ENCODE assay signal across 16 mouse cellular contexts in genomic region chr9:27302291-27302690, GRCm38 (mm10). TPM values are rescaled to one million over a fixed set of nuclear protein-coding genes. Genes with fewer than 3 reads are reported as not detected.
DNase-seq lines count a peak whose midpoint lies in the region; ATAC-seq and TF ChIP-seq lines count a peak whose summit lies in the region.
"Had no signal": no experiment of that assay in that cellular context is flagged by ENCODE, and none has a peak within 500 bp of the region (broad histone marks: within the 10 kb centered on the region; RNA-seq: fewer than 3 reads in every experiment).

No protein-coding gene starts in this region.

- H3K36me3 ChIP-seq in neural tube, embryonic 12.5 days: no peaks in the 10 kb centered on the region
- H3K36me3 ChIP-seq in hindbrain, postnatal 0 days (ENCODE audit: insufficient read depth, low read length): no peaks in the 10 kb centered on the region
- H3K36me3 ChIP-seq: liver, embryonic 15.5 days had no signal

- no peak overlapping the region for H3K9ac ChIP-seq in neural tube, embryonic 12.5 days
- no peak overlapping the region for H3K9ac ChIP-seq in hindbrain, postnatal 0 days (replicated peaks; ENCODE audit: low read length)
- H3K9ac ChIP-seq: liver, embryonic 15.5 days had no signal

- H3K4me3 ChIP-seq in neural tube, embryonic 12.5 days: no peak overlapping the region
- H3K4me3 ChIP-seq in hindbrain, postnatal 0 days (ENCODE audit: low read length): peak overlapping the region; percentile 10; the same call in 1 of the 2 replicates
- H3K4me3 ChIP-seq: liver, embryonic 15.5 days had no signal

- TF ChIP-seq CTCF in hindbrain, postnatal 0 days (IDR thresholded peaks at IDR 0.05; ENCODE audit: low read depth): no peak

- H3K27ac ChIP-seq in neural tube, embryonic 12.5 days: no peak overlapping the region
- no peak overlapping the region for H3K27ac ChIP-seq in hindbrain, postnatal 0 days
- H3K27ac ChIP-seq: kidney, postnatal 0 days; liver, embryonic 15.5 days had no signal

- no peak for ATAC-seq in cerebellum, adult (ENCODE audit: insufficient number of reproducible peaks, low FRiP score, low TSS enrichment)
- ATAC-seq in neural tube, embryonic 12.5 days (ENCODE audit: low FRiP score, low read depth): no peak
- ATAC-seq in hindbrain, postnatal 0 days: no peak
- ATAC-seq: inflammation-experienced regulatory T-cells, adult 6 months had no signal

- DNase-seq in cerebellum, adult 11 months: peak; percentile 38
- no peak for DNase-seq in neural tube, embryonic 10.5 days (ENCODE audit: extremely low spot score, low spot score)
- DNase-seq in hindbrain, postnatal 0 days (ENCODE audit: low spot score): no peak
- DNase-seq in heart, adult 11 months: no peak
- no peak for DNase-seq in adrenal gland, postnatal 4 days (ENCODE audit: low spot score in 2 of 2)
- DNase-seq in frontal cortex, postnatal 10 days (ENCODE audit: low spot score in 2 of 2): no peak
- DNase-seq: heart, adult 18-20 months; layer of hippocampus, adult 9-11 months; lung, postnatal 36 days; right cerebral cortex, postnatal 4 days; thymus, adult 2 months had no signal

- 0 out of 2 replicates have a peak overlapping the region, but pooled peaks have one; percentile 91 for H3K4me2 ChIP-seq in neural tube, embryonic 12.5 days (replicated peaks)
- H3K4me2 ChIP-seq in hindbrain, postnatal 0 days (ENCODE audit: low read depth, low read length): peak overlapping the region; percentile 83
- H3K4me2 ChIP-seq: liver, embryonic 15.5 days had no signal

- no peaks in the 10 kb centered on the region for H3K9me3 ChIP-seq in neural tube, embryonic 12.5 days
- no peaks in the 10 kb centered on the region for H3K9me3 ChIP-seq in hindbrain, postnatal 0 days (ENCODE audit: low read length)
- H3K9me3 ChIP-seq: liver, embryonic 15.5 days had no signal

- WGBS in neural tube, embryonic 12.5 days: 66% methylated on average over 5 of the region's 5 CpGs
- WGBS in hindbrain, postnatal 0 days: 45% methylated on average over 5 of the region's 5 CpGs

- peaks cover 50% of the 10 kb centered on the region for H3K4me1 ChIP-seq in neural tube, embryonic 12.5 days
- H3K4me1 ChIP-seq in hindbrain, postnatal 0 days (ENCODE audit: insufficient read depth, low read length): peaks cover 52% of the 10 kb centered on the region

- peaks cover 13% of the 10 kb centered on the region for H3K27me3 ChIP-seq in neural tube, embryonic 12.5 days (replicated peaks)
- H3K27me3 ChIP-seq in hindbrain, postnatal 0 days (ENCODE audit: insufficient read depth, low read length): no peaks in the 10 kb centered on the region

RNA-seq across cellular contexts. Expression of gene Igsf9b, which starts 3.3 kb away (rescaled TPM):
- polyA plus RNA-seq in neural tube, embryonic 12.5 days (2016; fragmentation: Nextera tagmentation; extraction: Ambion mirVana): 8.2 and 9.2 TPM in 2 replicates
- total RNA-seq in hindbrain, postnatal 0 days (2014; rRNA removed): 86.5 and 89.9 TPM in 2 replicates
- polyA plus RNA-seq in hindbrain, postnatal 0 days (2015; fragmentation: Nextera tagmentation; extraction: Ambion mirVana): 20.4 and 21.4 TPM in 2 replicates
- 1 to 10 TPM; 6.7 to 8.2 TPM for total RNA-seq in adrenal gland, postnatal 4 days (2021)
